Mouse (Mus musculus) MEL (cell line): ENCODE data around the gene Lrrc49.

Experiments used
- POLR2A ChIP-seq, 2 experiments: IDR thresholded peaks; 2 replicates each; pipeline ENCODE4 v1.6.1; 2011 to 2012; ENCODE audit warnings: low read length in 2 of 2, mild to moderate bottlenecking in 2 of 2, control low read depth in 1 of 2, improper control_type of control experiment in 1 of 2, low read depth in 1 of 2, moderate library complexity in 1 of 2; ENCODE audit not compliant: control insufficient read depth in 1 of 2, insufficient read depth in 1 of 2, poor library complexity in 1 of 2
- USF1 ChIP-seq: IDR thresholded peaks from 2 replicates; pipeline ENCODE4 v1.6.1; 2014; ENCODE audit warnings: low read depth, mild to moderate bottlenecking, inconsistent platforms, low read length, improper control_type of control experiment, moderate library complexity
- ZC3H11A ChIP-seq: IDR thresholded peaks from 2 replicates; pipeline ENCODE4 v1.6.1; 2012; ENCODE audit warnings: low read depth, mild to moderate bottlenecking, inconsistent platforms, low read length, improper control_type of control experiment

- TF ChIP-seq USF1 = no peak
- no peak for TF ChIP-seq ZC3H11A
- TF ChIP-seq POLR2A (IDR thresholded peaks at IDR 0.05; ENCODE audit: control insufficient read depth in 1 of 2, insufficient read depth in 1 of 2, low read depth in 1 of 2, low read length in 2 of 2, poor library complexity in 1 of 2) = no peak
These were observed 114.9 kb downstream of the Lrrc49 start for GRCm38 (mm10) chr9:60573011-60573410.
